ENCODE assay signal across 7 mouse cellular contexts in the genomic region with DNA sequence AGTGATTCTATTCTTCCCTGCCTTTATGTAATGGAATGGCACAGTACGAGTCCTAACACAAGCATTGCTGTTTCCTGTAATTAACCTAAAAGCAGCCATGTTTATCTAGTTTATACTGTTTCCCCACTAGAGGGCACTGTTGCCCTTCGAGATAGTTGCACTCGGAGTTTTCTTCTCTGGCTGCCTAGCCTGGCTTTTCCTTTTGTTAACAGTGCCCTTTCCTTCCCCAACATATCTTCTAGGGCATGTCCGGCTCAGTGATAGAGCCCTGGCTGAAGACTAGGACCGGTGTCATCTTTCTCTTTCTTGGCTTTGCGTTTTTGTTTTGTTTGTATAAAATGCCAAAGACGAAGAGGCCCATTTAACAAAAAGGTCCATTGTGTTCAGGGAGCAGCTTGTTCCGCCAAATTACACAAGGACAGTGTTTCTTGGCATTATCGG. TPM values are rescaled to one million over a fixed set of nuclear protein-coding genes. Genes with fewer than 3 reads are reported as not detected.
DNase-seq lines count a peak whose midpoint lies in the region; ATAC-seq and TF ChIP-seq lines count a peak whose summit lies in the region.

No protein-coding gene starts in this region.

- TF ChIP-seq CTCF in MEL (IDR thresholded peaks at IDR 0.05 in 2 of 3, conservative IDR thresholded peaks at IDR 0.05 in 1 of 3; ENCODE audit: control insufficient read depth in 1 of 3, insufficient read depth in 1 of 3, low read depth in 2 of 3, low read length in 3 of 3, poor library complexity in 1 of 3, severe bottlenecking in 1 of 3): peak; percentile 47 to 85 (median 64)

- 5% methylated on average over 9 of the region's 9 CpGs for WGBS in embryonic facial prominence, embryonic 11.5 days

- intact Hi-C loops in heart, postnatal 10 days (cut with DNase I): loop anchor here (2.0 to 5.0 kb wide), 6 partner anchors 90 to 1986 kb away; no protein-coding TSS in a partner anchor

- H3K4me3 ChIP-seq in MEL (ENCODE audit: control insufficient read depth in 1 of 2, insufficient read depth in 1 of 2, low read depth in 2 of 2, low read length in 2 of 2): no peak overlapping the region
- no peak overlapping the region for H3K4me3 ChIP-seq in embryonic facial prominence, embryonic 11.5 days (ENCODE audit: low read depth, low read length)

- H3K27me3 ChIP-seq in MEL (ENCODE audit: control insufficient read depth in 1 of 2, insufficient read depth in 2 of 2, low read length in 2 of 2): no peaks in the 10 kb centered on the region
- no peaks in the 10 kb centered on the region for H3K27me3 ChIP-seq in embryonic facial prominence, embryonic 11.5 days (ENCODE audit: control insufficient read depth, insufficient read depth, low read length)

- TF ChIP-seq POLR2A in MEL (IDR thresholded peaks at IDR 0.05; ENCODE audit: control insufficient read depth in 1 of 2, insufficient read depth in 1 of 2, low read depth in 1 of 2, low read length in 2 of 2, poor library complexity in 1 of 2): no peak

- H3K36me3 ChIP-seq in MEL (ENCODE audit: control insufficient read depth in 1 of 2, insufficient read depth in 2 of 2, low read length in 2 of 2): peaks cover 0 to 3% of the 10 kb centered on the region in 2 experiments; a peak in 2 of 4 replicates
- no peaks in the 10 kb centered on the region for H3K36me3 ChIP-seq in embryonic facial prominence, embryonic 11.5 days (replicated peaks; ENCODE audit: control insufficient read depth, insufficient read depth, low read depth, low read length)

- no peak overlapping the region for H3K4me2 ChIP-seq in embryonic facial prominence, embryonic 11.5 days (ENCODE audit: low read depth, low read length)

- peak; percentile 86 for TF ChIP-seq RAD21 in MEL (IDR thresholded peaks at IDR 0.05; ENCODE audit: low read depth, low read length)

- DNase-seq in MEL (ENCODE audit: low read depth, low spot score): peak; percentile 77
- DNase-seq in adrenal gland, postnatal 25 days: peak; percentile 52
- peak; percentile 92 for DNase-seq in embryonic facial prominence, embryonic 11.5 days (ENCODE audit: low spot score)
- peak; percentile 80 to 90 for DNase-seq in heart, postnatal 10 days
- peak; percentile 64 to 75 for DNase-seq in kidney, postnatal 36 days
- peak; percentile 80 for DNase-seq in lung, postnatal 25 days (ENCODE audit: low spot score)
- peak; percentile 74 for DNase-seq in retina, postnatal 7 days (ENCODE audit: low read depth, low spot score)

- H3K9ac ChIP-seq in MEL (ENCODE audit: control insufficient read depth, low read depth, low read length, poor library complexity, severe bottlenecking): peak overlapping the region; percentile 38; the same call in 1 of the 2 replicates
- no peak overlapping the region for H3K9ac ChIP-seq in embryonic facial prominence, embryonic 11.5 days (replicated peaks; ENCODE audit: low read length)

- no peaks in the 10 kb centered on the region for H3K9me3 ChIP-seq in MEL (replicated peaks; ENCODE audit: insufficient read depth, low read length)
- no peaks in the 10 kb centered on the region for H3K9me3 ChIP-seq in embryonic facial prominence, embryonic 11.5 days (replicated peaks; ENCODE audit: control insufficient read depth, low read length)

- ATAC-seq in embryonic facial prominence, embryonic 11.5 days (replicated peaks; ENCODE audit: insufficient number of reproducible peaks, low FRiP score, low TSS enrichment, low read depth): no peak

- H3K27ac ChIP-seq in MEL (ENCODE audit: control insufficient read depth, low read depth, low read length): no peak overlapping the region
- no peak overlapping the region for H3K27ac ChIP-seq in embryonic facial prominence, embryonic 11.5 days (replicated peaks; ENCODE audit: low read depth, low read length)

- TF ChIP-seq EP300 in MEL (IDR thresholded peaks at IDR 0.05; ENCODE audit: low read depth in 1 of 2, low read length in 2 of 2): no peak

- peaks cover 0 to 3% of the 10 kb centered on the region in 2 experiments; a peak in 1 of 4 replicates for H3K4me1 ChIP-seq in MEL (ENCODE audit: control insufficient read depth in 1 of 2, insufficient read depth in 2 of 2, low read length in 2 of 2)
- no peaks in the 10 kb centered on the region; the same call in 1 of the 2 replicates for H3K4me1 ChIP-seq in embryonic facial prominence, embryonic 11.5 days (ENCODE audit: control insufficient read depth, insufficient read depth, low read length)

- no peaks in the 10 kb centered on the region for H3K79me2 ChIP-seq in MEL (ENCODE audit: control insufficient read depth, insufficient read depth, low read length, poor library complexity)

TF ChIP-seq in MEL, 35 proteins besides CTCF, POLR2A, EP300 and RAD21:
- TF ChIP-seq SMC3 (IDR thresholded peaks at IDR 0.05; ENCODE audit: low read depth, low read length) (peak; percentile 71), ETS1 (IDR thresholded peaks at IDR 0.05; ENCODE audit: low read depth, low read length) (no peak), ZC3H11A (IDR thresholded peaks at IDR 0.05; ENCODE audit: low read depth, low read length) (peak; percentile 56), POLR2AphosphoS2 (IDR thresholded peaks at IDR 0.05; ENCODE audit: low read length) (no peak), POLR2AphosphoS5 (IDR thresholded peaks at IDR 0.05; ENCODE audit: borderline replicate concordance, low read depth, low read length) (no peak)

RNA-seq across cellular contexts. Expression of a gene that starts 13.3 kb away (rescaled TPM):
- 7.6 and 8.5 TPM in 2 replicates for total RNA-seq in MEL (2012; rRNA removed)
- 10 to 100 TPM; 12.2 to 61.8 TPM for polyA plus RNA-seq in MEL (2012; ENCODE audit: insufficient read depth in 1 of 2, insufficient read length in 2 of 2, low read depth in 1 of 2, low replicate concordance in 2 of 2, missing spikeins in 1 of 2)
- 31.3 and 37.2 TPM in 2 replicates for total RNA-seq in adrenal gland, postnatal 25 days (2021)
- polyA plus RNA-seq in embryonic facial prominence, embryonic 11.5 days (2014; fragmentation: Nextera tagmentation; extraction: Ambion mirVana): 7.2 and 8.6 TPM in 2 replicates
- 1 to 10 TPM; 7.4 to 8.1 TPM for total RNA-seq in heart, postnatal 10 days (2021)

RNA-seq across cellular contexts. Expression of a gene that starts 34.9 kb away (rescaled TPM):
- not detected in 2 replicates for total RNA-seq in MEL (2012; rRNA removed)
- polyA plus RNA-seq in MEL (2012; ENCODE audit: insufficient read depth in 1 of 2, insufficient read length in 2 of 2, low read depth in 1 of 2, low replicate concordance in 2 of 2, missing spikeins in 1 of 2): not detected
- total RNA-seq in adrenal gland, postnatal 25 days (2021): not detected in 2 replicates
- polyA plus RNA-seq in embryonic facial prominence, embryonic 11.5 days (2014; fragmentation: Nextera tagmentation; extraction: Ambion mirVana): not detected in 2 replicates
- total RNA-seq in heart, postnatal 10 days (2021): not detected
